ENCODE assay signal across 20 mouse cellular contexts in the genomic region with DNA sequence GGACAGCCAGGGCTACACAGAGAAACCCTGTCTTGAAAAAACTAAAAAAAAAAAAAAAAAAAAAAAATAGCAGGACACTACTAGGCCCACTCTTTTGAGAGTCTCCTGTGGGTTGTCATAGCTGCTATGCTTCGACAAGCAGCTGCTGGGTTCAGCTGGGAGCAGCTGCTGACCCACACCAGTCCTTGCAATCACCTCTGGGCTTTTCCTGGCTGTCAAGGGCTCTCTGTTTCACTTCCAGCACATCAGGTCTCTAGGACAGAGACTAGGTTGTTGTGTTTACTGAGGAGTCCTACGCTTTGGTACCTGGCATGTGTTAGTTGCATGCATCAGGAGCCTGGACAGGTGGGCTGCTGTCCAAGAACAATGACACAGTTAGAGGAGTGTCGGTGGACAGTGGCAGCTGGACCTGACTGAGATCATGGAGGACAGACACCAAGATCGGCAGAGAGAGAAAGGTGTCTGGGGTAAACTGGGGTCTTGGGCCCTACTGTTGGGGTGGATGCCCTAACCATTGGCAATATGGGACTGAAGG.
"Had no signal": no experiment of that assay in that cellular context is flagged by ENCODE, and none has a peak within 500 bp of the region (broad histone marks: within the 10 kb centered on the region; RNA-seq: fewer than 3 reads in every experiment).

No protein-coding gene starts in this region.

- H3K4me2 ChIP-seq: limb, embryonic 13.5 days; liver, embryonic 13.5 days; lung, embryonic 15.5 days; midbrain, embryonic 12.5 days; midbrain, embryonic 15.5 days; neural tube, embryonic 12.5 days; neural tube, embryonic 15.5 days had no signal

- H3K27ac ChIP-seq: kidney, postnatal 0 days; layer of hippocampus, adult 2 months; limb, embryonic 10.5 days; limb, embryonic 13.5 days; liver, embryonic 13.5 days; lung, embryonic 15.5 days; macrophage; midbrain, embryonic 12.5 days; midbrain, embryonic 15.5 days; neural tube, embryonic 12.5 days; neural tube, embryonic 15.5 days; stomach, postnatal 0 days had no signal

- ATAC-seq: intestine, postnatal 0 days; midbrain, embryonic 15.5 days had no signal

- H3K27me3 ChIP-seq: limb, embryonic 13.5 days; liver, embryonic 13.5 days; lung, embryonic 15.5 days; midbrain, embryonic 12.5 days; midbrain, embryonic 15.5 days; neural tube, embryonic 12.5 days; neural tube, embryonic 15.5 days had no signal

- H3K9ac ChIP-seq: limb, embryonic 13.5 days; liver, embryonic 13.5 days; lung, embryonic 15.5 days; midbrain, embryonic 12.5 days; midbrain, embryonic 15.5 days; neural tube, embryonic 12.5 days; neural tube, embryonic 15.5 days had no signal

- H3K9me3 ChIP-seq: limb, embryonic 10.5 days; limb, embryonic 13.5 days; liver, embryonic 13.5 days; lung, embryonic 15.5 days; midbrain, embryonic 12.5 days; midbrain, embryonic 15.5 days; neural tube, embryonic 12.5 days; neural tube, embryonic 15.5 days had no signal

- H3K4me1 ChIP-seq: limb, embryonic 13.5 days had no signal

- H3K4me3 ChIP-seq: layer of hippocampus, adult 2 months; limb, embryonic 10.5 days; limb, embryonic 13.5 days; liver, embryonic 13.5 days; lung, embryonic 15.5 days; midbrain, embryonic 12.5 days; midbrain, embryonic 15.5 days; neural tube, embryonic 12.5 days; neural tube, embryonic 15.5 days had no signal

- DNase-seq: layer of hippocampus, adult 9-11 months; liver, embryonic 13.5 days; right cerebral cortex, adult 18-20 months; right cerebral cortex, postnatal 14 days; right cerebral cortex, postnatal 4 days; thymus, adult 2 months; thymus, postnatal 14 days; thymus, postnatal 4 days had no signal
